Mouse (Mus musculus) urinary bladder, adult 18-20 months (tissue): Measurements from ENCODE around the gene B130006D01Rik.

ENCODE experiments used
- DNase-seq, 2 experiments: peaks; one replicate each; pipeline ENCODE4 v3.0.0; 2022; ENCODE audit warnings: low spot score in 2 of 2, mixed read lengths in 2 of 2

B130006D01Rik gene

DNA sequence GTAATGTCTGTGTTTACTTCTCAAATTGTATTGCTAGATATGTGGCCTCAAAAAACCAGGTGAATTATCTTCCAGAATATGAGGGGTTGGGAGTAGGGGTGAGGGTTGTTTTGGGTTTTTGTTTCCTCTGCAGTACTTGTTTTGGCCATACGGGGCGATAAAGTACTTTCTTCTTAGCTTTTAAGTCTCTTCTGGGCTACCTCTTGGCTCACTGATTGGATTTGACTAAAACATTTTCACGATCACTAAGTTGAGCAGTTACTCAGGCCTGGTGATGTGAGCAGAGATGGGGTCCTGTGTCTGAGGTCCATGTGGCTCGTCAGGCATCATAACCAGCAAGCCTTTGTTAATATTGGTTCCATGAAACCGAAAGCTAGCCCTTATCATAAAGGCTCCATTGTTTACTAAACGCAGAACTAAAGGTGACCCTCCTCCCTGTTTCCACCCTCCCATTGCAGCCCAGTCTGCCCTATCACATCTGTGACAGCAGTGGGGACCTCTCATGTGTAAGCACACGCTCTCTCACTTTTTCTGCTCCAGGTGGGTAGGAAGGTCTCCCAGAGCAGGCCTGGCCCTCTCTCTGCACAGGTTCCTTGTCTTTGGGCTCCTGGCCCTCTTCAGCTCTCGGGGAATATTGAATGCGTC is 47.5 kb downstream of the B130006D01Rik start:
- no peak for DNase-seq

DNA sequence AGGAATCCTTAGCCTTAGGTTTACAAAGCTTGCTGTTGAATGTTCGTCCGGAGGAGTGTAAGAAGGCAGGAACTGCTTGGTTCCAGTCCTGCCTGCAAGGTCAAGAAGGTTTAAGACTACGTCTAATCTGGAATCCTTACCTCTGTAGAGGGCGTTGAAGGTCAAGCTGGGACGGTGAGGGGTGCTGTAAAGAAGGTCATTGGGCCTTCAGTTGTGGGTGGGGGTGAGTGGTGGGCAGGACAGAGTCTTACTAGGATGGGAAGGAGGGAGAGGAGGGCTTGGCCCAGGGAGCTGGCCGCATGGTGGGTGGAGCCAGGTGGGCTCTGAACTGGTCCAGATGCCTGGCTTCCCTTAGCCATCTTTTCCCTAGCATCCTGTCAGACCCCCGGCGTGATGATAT is 48.3 kb downstream of the B130006D01Rik start:
- DNase-seq, result no peak

DNA sequence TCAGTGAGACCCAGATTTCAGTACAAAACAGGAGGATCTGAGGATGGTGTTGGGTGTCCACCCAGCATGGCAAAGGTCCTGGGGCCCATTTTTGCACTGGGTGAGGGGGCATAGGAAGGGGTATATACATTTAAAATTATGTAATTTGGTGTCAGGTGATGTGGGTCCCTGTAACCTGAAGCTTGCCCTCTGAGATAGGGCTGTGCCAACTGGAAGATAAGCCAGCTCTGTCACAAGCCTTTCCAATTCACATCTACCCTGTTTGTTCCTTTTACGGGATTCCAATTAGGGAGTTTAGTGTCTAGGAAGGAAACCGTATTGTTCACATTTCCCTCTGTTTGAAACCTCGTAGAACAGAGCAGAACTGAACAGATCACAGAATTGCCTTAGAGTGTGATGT is 49.9 kb downstream of the B130006D01Rik start:
- no peak for DNase-seq
